Mouse (Mus musculus) bone marrow, adult 2 months (tissue): ENCODE measurements at regions not wholly inside any gene's neighbourhood (a gene's known extent, or its start where the extent isn't known, plus 50 kb on each side); places are given as distances from the start of the nearest gene placed in this dataset.

ENCODE experiments used
- CTCF ChIP-seq: fragments of 200-500 bp; IDR thresholded peaks from 2 replicates; pipeline ENCODE4 v1.5.1; 2011; ENCODE audit warnings: low read length, control low read depth; ENCODE audit not compliant: control insufficient read depth, insufficient read depth
- POLR2A ChIP-seq: fragments of 200-500 bp; IDR thresholded peaks from 2 replicates; pipeline ENCODE4 v1.6.1; 2011; ENCODE audit warnings: low read depth, mild to moderate bottlenecking, control low read depth, low read length, borderline replicate concordance; ENCODE audit not compliant: control insufficient read depth

- no peak for TF ChIP-seq CTCF
- TF ChIP-seq POLR2A = no peak
These were observed 196.0 kb downstream of the Gm11146 start for GRCm38 (mm10) chr16:77405859-77406258.
